Mouse (Mus musculus): Measurements from ENCODE around the gene Timp2. TPM values are rescaled to one million over a fixed set of nuclear protein-coding genes. Genes with fewer than 3 reads are reported as not detected.

The Timp2 gene
- polyA plus RNA-seq, 1 experiment = 83.3 TPM

DNA sequence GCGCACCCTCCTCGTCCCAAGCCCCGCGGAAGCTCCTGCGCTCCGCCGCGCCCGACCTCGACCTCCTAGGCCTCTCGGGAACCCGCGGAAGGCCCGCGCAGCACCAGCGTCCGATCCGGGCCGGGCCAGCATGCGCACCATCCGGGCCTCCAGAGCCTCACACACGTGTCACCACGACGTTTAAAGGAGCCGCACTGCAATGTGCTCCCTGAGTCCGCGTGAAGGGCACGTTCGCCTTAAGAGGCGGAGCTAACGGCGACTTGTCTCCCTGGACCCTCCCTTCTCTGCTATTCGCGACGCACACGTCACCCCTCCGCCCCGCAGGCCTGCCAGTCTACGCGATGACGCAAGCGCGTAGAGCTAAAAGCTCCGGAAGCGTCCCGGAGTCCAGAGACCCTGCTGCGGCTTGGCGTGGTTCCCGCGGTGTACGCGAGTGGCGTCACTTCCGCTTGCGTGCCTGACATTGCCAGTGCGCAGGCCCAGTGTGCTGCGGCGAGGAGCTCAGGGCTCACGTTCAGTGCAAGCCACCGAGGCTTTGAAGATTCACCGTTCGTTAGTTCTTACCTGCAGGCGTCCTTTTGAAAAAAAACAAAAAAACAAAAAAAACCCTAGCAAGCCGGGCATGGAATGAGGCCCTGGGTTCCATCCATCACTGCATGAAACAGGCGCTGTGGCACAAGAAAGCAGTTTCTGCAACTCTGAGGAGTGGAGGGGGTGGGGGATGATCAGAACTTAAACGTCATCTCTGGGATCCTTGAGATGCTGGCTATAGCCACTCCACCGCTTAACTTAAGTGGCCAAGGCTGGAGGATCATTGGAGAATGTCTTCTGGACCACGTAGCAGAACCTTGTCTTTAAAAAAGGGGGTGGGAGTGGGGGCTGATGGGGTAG, 65.3 kb downstream of the Timp2 start, which contains the start of gene Usp36:
Gene Usp36 (minus strand): TSS at position 246 of the 891 bp plus-strand sequence.
- 1% methylated on average over 68 of the region's 68 CpGs for WGBS
- H3K4me3 ChIP-seq (ENCODE audit: insufficient read depth, low read depth, low read length) = peak within 1 kb of the TSS; percentile 81
- DNase-seq = peak; percentile 100
- no peaks in the 10 kb centered on the region for H3K36me3 ChIP-seq (ENCODE audit: control insufficient read depth, insufficient read depth, low read length)
- peak within 1 kb of the TSS; percentile 63 for H3K27ac ChIP-seq (ENCODE audit: insufficient read depth, low read depth, low read length)
- TF ChIP-seq POLR2A (IDR thresholded peaks at IDR 0.05; ENCODE audit: low read depth, low read length) (peak; percentile 94), CTCF (conservative IDR thresholded peaks at IDR 0.05; ENCODE audit: insufficient read depth, insufficient read length, low read depth, low read length) (0 out of 2 replicates have a peak, but pooled peaks have one; percentile 4)
- H3K27me3 ChIP-seq (replicated peaks; ENCODE audit: control insufficient read depth, insufficient read depth, low read length) = no peaks in the 10 kb centered on the region
- peaks cover 12% of the 10 kb centered on the region for H3K4me1 ChIP-seq (ENCODE audit: control insufficient read depth, insufficient read depth, low read length)

DNA sequence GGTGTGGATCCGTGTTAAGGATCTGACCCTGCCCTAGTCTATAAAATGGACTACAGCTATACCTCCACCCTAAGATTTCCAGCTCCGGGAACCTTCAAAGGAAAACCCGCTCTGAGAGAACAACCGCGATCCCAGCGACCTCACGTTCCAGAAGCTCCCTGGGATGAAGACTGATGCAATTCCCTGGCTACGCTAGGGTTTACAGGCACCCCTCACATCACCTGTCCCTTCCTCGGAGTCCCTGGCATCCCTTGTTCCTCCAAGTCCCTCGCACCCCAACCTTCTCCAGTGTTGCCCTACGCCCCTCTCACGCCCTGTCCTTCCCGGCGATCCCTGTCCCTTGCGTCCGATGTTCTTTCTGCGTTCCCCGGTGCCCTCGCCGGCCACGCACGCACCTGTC, 66.0 kb downstream of the Timp2 start:
- WGBS = under 1% methylated on average over 22 of the region's 22 CpGs
- no peaks in the 10 kb centered on the region for H3K27me3 ChIP-seq (replicated peaks; ENCODE audit: control insufficient read depth, insufficient read depth, low read length)
- no peak for DNase-seq
- H3K4me1 ChIP-seq (ENCODE audit: control insufficient read depth, insufficient read depth, low read length) = peaks cover 12% of the 10 kb centered on the region
- peak overlapping the region; percentile 81 for H3K4me3 ChIP-seq (ENCODE audit: insufficient read depth, low read depth, low read length)
- H3K36me3 ChIP-seq (ENCODE audit: control insufficient read depth, insufficient read depth, low read length) = no peaks in the 10 kb centered on the region
- H3K27ac ChIP-seq (ENCODE audit: insufficient read depth, low read depth, low read length) = peak overlapping the region; percentile 63
- TF ChIP-seq CTCF (conservative IDR thresholded peaks at IDR 0.05; ENCODE audit: insufficient read depth, insufficient read length, low read depth, low read length) = no peak
- no peak for TF ChIP-seq POLR2A (IDR thresholded peaks at IDR 0.05; ENCODE audit: low read depth, low read length)

DNA sequence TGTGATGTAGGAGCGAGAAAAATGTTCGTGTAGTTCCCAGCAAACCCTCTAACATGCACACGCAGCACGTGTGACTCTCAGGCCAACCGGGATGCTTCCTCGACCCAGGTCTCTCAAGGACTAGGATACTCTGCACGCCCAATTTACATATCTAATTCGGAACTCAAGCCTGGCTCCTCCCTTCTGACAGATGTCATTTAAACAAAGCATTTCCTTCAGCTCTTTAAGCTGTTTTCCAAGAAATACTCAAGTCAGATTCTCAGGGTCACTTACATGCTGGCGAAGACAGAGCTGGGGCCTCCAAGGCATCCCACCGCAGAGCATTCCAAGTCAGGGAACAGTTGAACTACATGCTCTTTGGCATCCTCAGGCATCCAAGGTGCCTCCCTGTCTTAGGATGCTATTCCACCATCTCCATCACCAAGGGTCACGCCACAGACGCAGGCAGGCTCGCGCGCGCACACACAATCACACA, 66.5 kb downstream of the Timp2 start:
- TF ChIP-seq POLR2A (IDR thresholded peaks at IDR 0.05; ENCODE audit: low read depth, low read length) = no peak
- peak; percentile 17 for DNase-seq
- H3K4me3 ChIP-seq (ENCODE audit: insufficient read depth, low read depth, low read length) = peak overlapping the region; percentile 81
- H3K4me1 ChIP-seq (ENCODE audit: control insufficient read depth, insufficient read depth, low read length) = peaks cover 12% of the 10 kb centered on the region
- H3K27me3 ChIP-seq (replicated peaks; ENCODE audit: control insufficient read depth, insufficient read depth, low read length) = no peaks in the 10 kb centered on the region
- WGBS = 4% methylated on average over 16 of the region's 16 CpGs
- no peak overlapping the region for H3K27ac ChIP-seq (ENCODE audit: insufficient read depth, low read depth, low read length)
- H3K36me3 ChIP-seq (ENCODE audit: control insufficient read depth, insufficient read depth, low read length) = no peaks in the 10 kb centered on the region

DNA sequence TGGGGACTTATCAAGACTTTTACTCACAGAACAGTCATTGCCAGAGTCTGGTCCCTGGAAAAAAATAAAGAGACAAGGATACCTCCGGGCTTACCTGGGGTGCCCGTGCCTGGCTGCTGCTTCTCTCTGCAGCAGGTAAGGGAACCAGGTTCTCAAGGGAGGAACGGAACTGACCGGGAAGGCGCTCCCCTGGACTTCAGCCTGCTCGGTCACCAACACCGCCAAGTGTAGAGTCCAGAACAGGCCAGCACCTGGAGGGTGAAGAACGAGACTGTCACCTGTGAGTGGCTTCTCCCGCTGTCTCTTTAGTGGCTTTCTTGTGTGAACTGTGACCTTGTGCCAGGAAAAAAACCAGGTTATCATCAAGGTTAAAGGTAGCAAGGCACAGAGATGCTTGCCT, 68.0 kb downstream of the Timp2 start:
- Histone ChIP-seq H3K36me3 (ENCODE audit: control insufficient read depth, insufficient read depth, low read length) (no peaks in the 10 kb centered on the region), H3K27ac (ENCODE audit: insufficient read depth, low read depth, low read length) (no peak overlapping the region), H3K4me3 (ENCODE audit: insufficient read depth, low read depth, low read length) (no peak overlapping the region), H3K4me1 (ENCODE audit: control insufficient read depth, insufficient read depth, low read length) (peaks cover 12% of the 10 kb centered on the region), H3K27me3 (replicated peaks; ENCODE audit: control insufficient read depth, insufficient read depth, low read length) (no peaks in the 10 kb centered on the region)
- DNase-seq = peak; percentile 48
- WGBS = 76% methylated on average over 9 of the region's 9 CpGs
- TF ChIP-seq CTCF (conservative IDR thresholded peaks at IDR 0.05; ENCODE audit: insufficient read depth, insufficient read length, low read depth, low read length) (no peak), POLR2A (IDR thresholded peaks at IDR 0.05; ENCODE audit: low read depth, low read length) (no peak)

DNA sequence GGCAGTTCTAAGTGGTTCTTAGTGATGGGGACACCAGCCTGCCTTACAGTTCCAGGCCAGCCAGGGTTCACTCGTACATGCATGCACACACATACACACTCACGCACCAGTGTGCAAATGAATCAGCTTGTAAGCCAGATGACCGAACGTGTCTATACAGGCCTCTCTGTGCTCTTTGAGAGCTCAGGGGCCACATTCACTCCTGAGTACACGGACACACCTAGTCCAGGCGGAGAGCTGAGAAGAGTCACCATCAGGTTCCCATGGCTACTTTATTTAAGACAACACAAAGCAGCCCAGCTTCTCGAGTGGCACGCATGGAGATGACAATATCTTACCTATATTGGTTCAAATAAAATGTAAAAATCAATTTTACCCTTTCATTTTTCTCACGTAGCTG, 69.1 kb downstream of the Timp2 start:
- Histone ChIP-seq H3K27me3 (replicated peaks; ENCODE audit: control insufficient read depth, insufficient read depth, low read length) (no peaks in the 10 kb centered on the region), H3K4me1 (ENCODE audit: control insufficient read depth, insufficient read depth, low read length) (peaks cover 12% of the 10 kb centered on the region), H3K4me3 (ENCODE audit: insufficient read depth, low read depth, low read length) (no peak overlapping the region), H3K36me3 (ENCODE audit: control insufficient read depth, insufficient read depth, low read length) (no peaks in the 10 kb centered on the region), H3K27ac (ENCODE audit: insufficient read depth, low read depth, low read length) (no peak overlapping the region)
- DNase-seq = no peak
- WGBS = 96% methylated on average over 9 of the region's 9 CpGs
- TF ChIP-seq CTCF (conservative IDR thresholded peaks at IDR 0.05; ENCODE audit: insufficient read depth, insufficient read length, low read depth, low read length) (no peak), POLR2A (IDR thresholded peaks at IDR 0.05; ENCODE audit: low read depth, low read length) (no peak)

DNA sequence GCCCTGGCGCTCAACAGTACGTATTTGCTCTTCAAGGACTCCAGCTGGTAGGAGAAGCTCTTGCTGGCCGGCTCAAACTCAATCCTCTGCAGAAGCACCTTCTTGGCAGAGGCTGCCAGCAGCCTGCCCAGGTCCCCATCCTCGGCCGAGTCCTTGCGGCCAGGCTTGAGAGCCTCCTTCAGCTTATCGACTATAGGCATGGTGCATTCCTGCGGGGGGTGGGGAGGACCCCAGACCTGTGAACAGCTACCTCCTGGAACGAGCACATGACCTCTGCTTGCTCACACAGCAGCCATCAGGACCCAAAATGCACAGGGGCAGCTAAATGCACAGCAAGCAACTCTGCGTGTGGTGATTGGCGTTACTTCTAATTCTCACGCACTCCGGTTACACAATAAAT, 69.7 kb downstream of the Timp2 start:
- Histone ChIP-seq H3K4me3 (ENCODE audit: insufficient read depth, low read depth, low read length) (no peak overlapping the region), H3K4me1 (ENCODE audit: control insufficient read depth, insufficient read depth, low read length) (peaks cover 11% of the 10 kb centered on the region), H3K36me3 (ENCODE audit: control insufficient read depth, insufficient read depth, low read length) (no peaks in the 10 kb centered on the region), H3K27me3 (replicated peaks; ENCODE audit: control insufficient read depth, insufficient read depth, low read length) (no peaks in the 10 kb centered on the region), H3K27ac (ENCODE audit: insufficient read depth, low read depth, low read length) (no peak overlapping the region)
- TF ChIP-seq CTCF (conservative IDR thresholded peaks at IDR 0.05; ENCODE audit: insufficient read depth, insufficient read length, low read depth, low read length) (no peak), POLR2A (IDR thresholded peaks at IDR 0.05; ENCODE audit: low read depth, low read length) (no peak)
- DNase-seq = no peak
- 94% methylated on average over 13 of the region's 13 CpGs for WGBS

DNA sequence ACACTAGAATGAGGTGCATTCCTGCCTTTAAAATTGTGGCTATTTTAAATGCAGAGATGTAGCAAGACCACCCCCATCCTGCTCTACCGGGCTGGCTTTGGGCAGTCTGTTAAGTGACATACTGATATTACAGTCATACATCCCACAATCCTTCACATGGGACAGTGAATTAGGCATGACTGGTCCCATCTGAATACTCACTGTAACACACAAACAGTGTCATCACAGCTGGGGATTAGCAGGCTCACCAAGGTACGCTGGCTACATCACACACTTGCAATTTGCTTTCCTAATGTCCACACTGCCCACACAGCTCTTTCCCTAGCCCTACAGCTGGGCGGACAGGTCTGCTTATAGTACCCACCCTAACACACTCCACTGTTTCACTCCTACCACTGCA, 75.3 kb downstream of the Timp2 start:
- Histone ChIP-seq H3K4me3 (ENCODE audit: insufficient read depth, low read depth, low read length) (no peak overlapping the region), H3K27ac (ENCODE audit: insufficient read depth, low read depth, low read length) (no peak overlapping the region), H3K27me3 (replicated peaks; ENCODE audit: control insufficient read depth, insufficient read depth, low read length) (no peaks in the 10 kb centered on the region), H3K4me1 (ENCODE audit: control insufficient read depth, insufficient read depth, low read length) (no peaks in the 10 kb centered on the region), H3K36me3 (ENCODE audit: control insufficient read depth, insufficient read depth, low read length) (0 out of 2 replicates have a peak, but pooled peaks cover 1% of the 10 kb centered on the region)
- whole genome bisulfite sequencing = 93% methylated on average over 3 of the region's 3 CpGs
- no peak for TF ChIP-seq POLR2A (IDR thresholded peaks at IDR 0.05; ENCODE audit: low read depth, low read length)
- TF ChIP-seq CTCF (conservative IDR thresholded peaks at IDR 0.05; ENCODE audit: insufficient read depth, insufficient read length, low read depth, low read length) = no peak
- no peak for DNase-seq
